Mouse (Mus musculus) liver, embryonic 14 days (tissue): ENCODE measurements around the gene Vmn2r3. TPM values are rescaled to one million over a fixed set of nuclear protein-coding genes. Genes with fewer than 3 reads are reported as not detected.

Source experiments
- polyA plus RNA-seq: library from polyadenylated mRNA; depleted of rRNA; stranded (reverse); fragments of >200 nt; gene quantifications from 2 replicates; pipeline ENCODE4 v1.2.3, GENCODE M21; 2012; rRNA removed

Gene Vmn2r3
- polyA plus RNA-seq = not detected in 2 replicates

GRCm38 (mm10) chr3:64289609-64290008, at the start of gene Vmn2r3:
Gene Vmn2r3, minus strand, starts transcription at chr3:64289709.

Other genes starting within 250 kb of the Vmn2r3 start
- gene Vmn2r1, start 208.2 kb downstream of the Vmn2r3 start, polyA plus RNA-seq = under 0.01 and 0.01 TPM in 2 replicates
- gene Vmn2r2, start 147.8 kb downstream of the Vmn2r3 start, polyA plus RNA-seq = not detected in 2 replicates
- not detected in 2 replicates for gene Vmn2r4, start 125.7 kb upstream of the Vmn2r3 start, polyA plus RNA-seq
- not detected in 2 replicates for gene Vmn2r5, start 220.1 kb upstream of the Vmn2r3 start, polyA plus RNA-seq